Mouse (Mus musculus): ENCODE data around the gene Actn4. TPM values are rescaled to one million over a fixed set of nuclear protein-coding genes. Genes with fewer than 3 reads are reported as not detected.
"Not testable (repeated sequence)": the region's sequence is repeated elsewhere in the genome, so short reads cannot be mapped to it uniquely, and the experiment has no call there.

The Actn4 gene
- total and polyA plus RNA-seq, 3 experiments = 247 to 301 (median 264) TPM

GRCm38 (mm10) chr7:28886486-28886885, 75.7 kb downstream of the Actn4 start:
- DNase-seq = no peak

- DNase-seq = not testable (repeated sequence)
Measured at GRCm38 (mm10) chr7:28883704-28884103, 78.4 kb downstream of the Actn4 start.

GRCm38 (mm10) chr7:28883039-28883438, 79.1 kb downstream of the Actn4 start:
- DNase-seq = no peak

GRCm38 (mm10) chr7:28881199-28881598, 80.9 kb downstream of the Actn4 start, which contains the start of gene Capn12:
Gene Capn12, plus strand, starts transcription at chr7:28881422.
- DNase-seq = no peak

- no peak for DNase-seq
Measured at GRCm38 (mm10) chr7:28880554-28880953, 81.6 kb downstream of the Actn4 start.

- no peak for DNase-seq
Measured at GRCm38 (mm10) chr7:28879606-28880005, 82.5 kb downstream of the Actn4 start.

- no peak for DNase-seq
Measured at GRCm38 (mm10) chr7:28877856-28878255, 84.3 kb downstream of the Actn4 start.

GRCm38 (mm10) chr7:28877155-28877554, 85.0 kb downstream of the Actn4 start:
- DNase-seq = no peak

- peak; percentile 59 for DNase-seq
Measured at GRCm38 (mm10) chr7:28876099-28876498, 86.0 kb downstream of the Actn4 start.

- DNase-seq = no peak
Measured at GRCm38 (mm10) chr7:28874565-28874964, 87.6 kb downstream of the Actn4 start.

GRCm38 (mm10) chr7:28870901-28871664, 91.1 kb downstream of the Actn4 start:
- no peak for DNase-seq

GRCm38 (mm10) chr7:28867508-28868340, 94.4 kb downstream of the Actn4 start:
- DNase-seq = peak; percentile 79

- no peak for DNase-seq
Measured at GRCm38 (mm10) chr7:28866769-28867507, 95.2 kb downstream of the Actn4 start.

GRCm38 (mm10) chr7:28865481-28866300, 96.4 kb downstream of the Actn4 start:
- DNase-seq = peak; percentile 90

- DNase-seq = no peak
Measured at GRCm38 (mm10) chr7:28864288-28864750, 97.8 kb downstream of the Actn4 start.

- DNase-seq = no peak
Measured at GRCm38 (mm10) chr7:28863540-28863939, 98.6 kb downstream of the Actn4 start, which contains the start of gene Lgals7. Gene Lgals7, plus strand, starts transcription at chr7:28863853.

- DNase-seq = peak; percentile 7
Measured at GRCm38 (mm10) chr7:28862817-28863499, 99.2 kb downstream of the Actn4 start.

- no peak for DNase-seq
Measured at GRCm38 (mm10) chr7:28860898-28861297, 101.2 kb downstream of the Actn4 start.

GRCm38 (mm10) chr7:28859953-28860352, 102.2 kb downstream of the Actn4 start:
- no peak for DNase-seq

GRCm38 (mm10) chr7:28850642-28851041, 111.5 kb downstream of the Actn4 start:
- DNase-seq = no peak
